Mouse (Mus musculus) MEL (cell line): ENCODE results near the gene Nobox.

Source experiments
- ETS1 ChIP-seq: IDR thresholded peaks from 2 replicates; pipeline ENCODE4 v1.6.1; 2012; ENCODE audit warnings: low read depth, mild to moderate bottlenecking, inconsistent platforms, low read length, improper control_type of control experiment, moderate library complexity
- HCFC1 ChIP-seq: IDR thresholded peaks from 2 replicates; pipeline ENCODE4 v1.6.1; 2012; ENCODE audit warnings: low read depth, mild to moderate bottlenecking, inconsistent platforms, low read length, improper control_type of control experiment, moderate library complexity
- MXI1 ChIP-seq: IDR thresholded peaks from 2 replicates; pipeline ENCODE4 v1.6.1; 2011; ENCODE audit warnings: mild to moderate bottlenecking, low read depth, low read length, improper control_type of control experiment
- POLR2A ChIP-seq, 2 experiments: IDR thresholded peaks; 2 replicates each; pipeline ENCODE4 v1.6.1; 2011 to 2012; ENCODE audit warnings: low read length in 2 of 2, mild to moderate bottlenecking in 2 of 2, control low read depth in 1 of 2, improper control_type of control experiment in 1 of 2, low read depth in 1 of 2, moderate library complexity in 1 of 2; ENCODE audit not compliant: control insufficient read depth in 1 of 2, insufficient read depth in 1 of 2, poor library complexity in 1 of 2
- TBP ChIP-seq: IDR thresholded peaks from 2 replicates; pipeline ENCODE4 v1.8.0; 2011; ENCODE audit warnings: low read depth, low read length, improper control_type of control experiment
- USF1 ChIP-seq: IDR thresholded peaks from 2 replicates; pipeline ENCODE4 v1.6.1; 2014; ENCODE audit warnings: low read depth, mild to moderate bottlenecking, inconsistent platforms, low read length, improper control_type of control experiment, moderate library complexity

- TF ChIP-seq TBP (no peak), MXI1 (no peak), ETS1 (no peak), HCFC1 (no peak), USF1 (no peak), POLR2A (IDR thresholded peaks at IDR 0.05; ENCODE audit: control insufficient read depth in 1 of 2, insufficient read depth in 1 of 2, low read depth in 1 of 2, low read length in 2 of 2, poor library complexity in 1 of 2) (no peak)
These were observed 28.2 kb upstream of the Nobox start for GRCm38 (mm10) chr6:43337491-43337961.
